Mouse (Mus musculus): ENCODE measurements around the gene Tshb. TPM values are rescaled to one million over a fixed set of nuclear protein-coding genes. Genes with fewer than 3 reads are reported as not detected.

Tshb gene
- polyA plus RNA-seq (2012; ENCODE audit: low replicate concordance) = not detected in 2 replicates

GRCm38 (mm10) chr3:102782618-102783017, at the start of gene Tshb:
Tshb (minus strand) TSS chr3:102782718.

GRCm38 (mm10) chr3:102734313-102735030, 48.0 kb downstream of the Tshb start, which contains the start of gene Tspan2:
Tspan2 (plus strand) TSS chr3:102734529.

Other genes starting within 250 kb of the Tshb start
- 0.61 and 2.1 TPM in 2 replicates for gene Tspan2, start 48.2 kb downstream of the Tshb start, polyA plus RNA-seq (2012; ENCODE audit: low replicate concordance)
- not detected in 2 replicates for gene Sycp1, start 153.4 kb upstream of the Tshb start, polyA plus RNA-seq (2012; ENCODE audit: low replicate concordance)
- not detected in 2 replicates for gene Nr1h5, start 181.4 kb upstream of the Tshb start, polyA plus RNA-seq (2012; ENCODE audit: low replicate concordance)
- gene Sike1, start 213.0 kb upstream of the Tshb start, polyA plus RNA-seq (2012; ENCODE audit: low replicate concordance) = 9.1 and 13.3 TPM in 2 replicates
- gene Csde1, start 237.7 kb upstream of the Tshb start, polyA plus RNA-seq (2012; ENCODE audit: low replicate concordance) = 6.7 and 17.6 TPM in 2 replicates